Mouse (Mus musculus): ENCODE data around the gene Dmwd.

- TF ChIP-seq CTCF (conservative IDR thresholded peaks at IDR 0.05; ENCODE audit: insufficient read depth, insufficient read length, low read depth, low read length): no peak
- no peak for TF ChIP-seq POLR2A (IDR thresholded peaks at IDR 0.05; ENCODE audit: low read depth, low read length)
Measured at GRCm38 (mm10) chr7:19067063-19067462, 9.0 kb upstream of the Dmwd start.
